8 mouse cellular contexts compared by ENCODE assay signal in genomic region chr7:112955955-112956354, GRCm38 (mm10). TPM values are rescaled to one million over a fixed set of nuclear protein-coding genes. Genes with fewer than 3 reads are reported as not detected.
DNase-seq lines count a peak whose midpoint lies in the region; ATAC-seq and TF ChIP-seq lines count a peak whose summit lies in the region.

No protein-coding gene starts in this region.

- peak; percentile 53 for TF ChIP-seq CTCF in kidney, postnatal 0 days (IDR thresholded peaks at IDR 0.05; ENCODE audit: low read depth)
- 0 out of 2 replicates have a peak, but pooled peaks have one; percentile 15 for TF ChIP-seq CTCF in heart, postnatal 0 days (IDR thresholded peaks at IDR 0.05; ENCODE audit: low read depth)
- no peak for TF ChIP-seq CTCF in layer of hippocampus, adult 2 months (conservative IDR thresholded peaks at IDR 0.05)

- peak overlapping the region; percentile 78; the same call in 1 of the 2 replicates for H3K9ac ChIP-seq in kidney, postnatal 0 days (ENCODE audit: low read depth, low read length)
- H3K9ac ChIP-seq in heart, postnatal 0 days (replicated peaks; ENCODE audit: low read depth, low read length) = no peak overlapping the region
- H3K9ac ChIP-seq in midbrain, embryonic 16.5 days (ENCODE audit: low read depth, low read length) = no peak overlapping the region

- peak; percentile 31 for DNase-seq in embryo, embryonic 10 days (ENCODE audit: low spot score)
- no peak for DNase-seq in embryo, embryonic 9.5 days (ENCODE audit: extremely low spot score)
- DNase-seq in kidney, postnatal 0 days (ENCODE audit: low spot score) = peak; percentile 58
- no peak for DNase-seq in kidney, adult 9 months
- DNase-seq in heart, postnatal 0 days (ENCODE audit: low spot score) = no peak
- DNase-seq in layer of hippocampus, adult 2 months (ENCODE audit: low spot score in 2 of 2) = no peak
- DNase-seq in gastrocnemius, adult 18-20 months (ENCODE audit: low spot score) = no peak

- no peak for TF ChIP-seq EP300 in heart, postnatal 0 days (IDR thresholded peaks at IDR 0.05; ENCODE audit: low read depth)

- peaks cover 12% of the 10 kb centered on the region; the same call in 1 of the 2 replicates for H3K4me1 ChIP-seq in kidney, postnatal 0 days (replicated peaks; ENCODE audit: insufficient read depth, low read length)
- peaks cover 8% of the 10 kb centered on the region; the same call in 1 of the 2 replicates for H3K4me1 ChIP-seq in heart, postnatal 0 days (ENCODE audit: control insufficient read depth, insufficient read depth)
- peaks cover 7% of the 10 kb centered on the region for H3K4me1 ChIP-seq in midbrain, embryonic 16.5 days (ENCODE audit: control insufficient read depth, insufficient read depth, low read length)

- H3K27ac ChIP-seq in kidney, postnatal 0 days = peak overlapping the region; percentile 78
- H3K27ac ChIP-seq in heart, postnatal 0 days (ENCODE audit: low read depth) = no peak overlapping the region
- H3K27ac ChIP-seq in midbrain, embryonic 16.5 days (ENCODE audit: low read length) = no peak overlapping the region
- H3K27ac ChIP-seq in layer of hippocampus, adult 2 months = no peak overlapping the region

- H3K36me3 ChIP-seq in kidney, postnatal 0 days (ENCODE audit: insufficient read depth, low read length) = no peaks in the 10 kb centered on the region
- no peaks in the 10 kb centered on the region for H3K36me3 ChIP-seq in heart, postnatal 0 days (replicated peaks; ENCODE audit: control insufficient read depth, insufficient read depth, low read length)
- H3K36me3 ChIP-seq in midbrain, embryonic 16.5 days (ENCODE audit: control insufficient read depth, insufficient read depth, low read length) = no peaks in the 10 kb centered on the region

- H3K4me2 ChIP-seq in kidney, postnatal 0 days (ENCODE audit: low read length) = peak overlapping the region; percentile 90
- H3K4me2 ChIP-seq in heart, postnatal 0 days (ENCODE audit: low read depth, low read length) = 0 out of 2 replicates have a peak overlapping the region, but pooled peaks have one; percentile 0
- H3K4me2 ChIP-seq in midbrain, embryonic 16.5 days (ENCODE audit: low read length) = peak overlapping the region; percentile 67; the same call in 1 of the 2 replicates

- peak overlapping the region; percentile 63 for H3K4me3 ChIP-seq in kidney, postnatal 0 days (replicated peaks; ENCODE audit: low read depth, low read length)
- H3K4me3 ChIP-seq in heart, postnatal 0 days (ENCODE audit: low read depth, low read length) = peak overlapping the region; percentile 52
- peak overlapping the region; percentile 44 for H3K4me3 ChIP-seq in midbrain, embryonic 16.5 days (ENCODE audit: low read depth, low read length)
- no peak overlapping the region for H3K4me3 ChIP-seq in layer of hippocampus, adult 2 months

- peaks cover 7% of the 10 kb centered on the region for H3K27me3 ChIP-seq in kidney, postnatal 0 days (ENCODE audit: insufficient read depth, low read length)
- H3K27me3 ChIP-seq in heart, postnatal 0 days (ENCODE audit: control insufficient read depth, insufficient read depth, low read length) = peaks cover 27% of the 10 kb centered on the region
- peaks cover 34% of the 10 kb centered on the region for H3K27me3 ChIP-seq in midbrain, embryonic 16.5 days (ENCODE audit: control insufficient read depth, insufficient read depth, low read depth, low read length)

- no peaks in the 10 kb centered on the region for H3K9me3 ChIP-seq in kidney, postnatal 0 days (replicated peaks; ENCODE audit: low read length)
- H3K9me3 ChIP-seq in heart, postnatal 0 days (replicated peaks; ENCODE audit: control insufficient read depth, low read length) = no peaks in the 10 kb centered on the region
- no peaks in the 10 kb centered on the region for H3K9me3 ChIP-seq in midbrain, embryonic 16.5 days (replicated peaks; ENCODE audit: control insufficient read depth, low read length, poor library complexity, severe bottlenecking)

- 22% methylated on average over 3 of the region's 3 CpGs for WGBS in kidney, postnatal 0 days
- 44% methylated on average over 3 of the region's 3 CpGs for WGBS in heart, postnatal 0 days
- WGBS in midbrain, embryonic 16.5 days = 42% methylated on average over 3 of the region's 3 CpGs

- no peak for ATAC-seq in kidney, postnatal 0 days (replicated peaks; ENCODE audit: low FRiP score, low read depth)
- no peak for ATAC-seq in heart, postnatal 0 days (ENCODE audit: insufficient read depth, low read depth)
- no peak for ATAC-seq in midbrain, embryonic 16.5 days

RNA-seq across cellular contexts. Expression of gene Rassf10, which starts 2.2 kb away (rescaled TPM):
- polyA plus RNA-seq in kidney, postnatal 0 days (2015; fragmentation: Nextera tagmentation; extraction: Ambion mirVana) = 19.9 and 20.8 TPM in 2 replicates
- total RNA-seq in heart, postnatal 0 days (2014; rRNA removed; ENCODE audit: low replicate concordance) = 0.23 and 2.1 TPM in 2 replicates
- 2.4 and 2.8 TPM in 2 replicates for polyA plus RNA-seq in heart, postnatal 0 days (2015; fragmentation: Nextera tagmentation; extraction: Ambion mirVana)
- 2.7 and 4.2 TPM in 2 replicates for polyA plus RNA-seq in midbrain, embryonic 16.5 days (2015; fragmentation: Nextera tagmentation; extraction: Ambion mirVana)
- 1 to 10 TPM in 1 of 2 experiments, under 1 TPM in 1; 0.96 to 1.0 TPM for total RNA-seq in layer of hippocampus, adult 2 months (2021)
- under 1 TPM; 0.31 to 0.32 TPM for total RNA-seq in gastrocnemius, adult 18-20 months (2021)

Comparison
In these comparisons a context has a peak if more than half of its experiments do, and no peak if none do; other contexts are left out.
1. DNase-seq: peak in embryo, embryonic 10 days (single experiment) and kidney, postnatal 0 days (single experiment); none in embryo, embryonic 9.5 days (single experiment), kidney, adult 9 months (single experiment), heart, postnatal 0 days (single experiment), layer of hippocampus, adult 2 months (0 of 2) and gastrocnemius, adult 18-20 months (single experiment).
2. H3K4me2 ChIP-seq: peak in every context shown above with its lines; median percentile 90 in kidney, postnatal 0 days; 67 in midbrain, embryonic 16.5 days; 0 in heart, postnatal 0 days.